Mouse (Mus musculus): ENCODE data around the gene Vps29. TPM values are rescaled to one million over a fixed set of nuclear protein-coding genes. Genes with fewer than 3 reads are reported as not detected.

Gene Vps29
- total RNA-seq, 1 experiment, result 135 TPM

GRCm38 (mm10) chr5:122390006-122390405 is 35.8 kb downstream of the Vps29 start:
- no peak for TF ChIP-seq MAFK (IDR thresholded peaks at IDR 0.05; ENCODE audit: insufficient read depth, low read depth, low read length)
- no peak for TF ChIP-seq HCFC1 (IDR thresholded peaks at IDR 0.05; ENCODE audit: borderline replicate concordance, insufficient read depth, low read length)
- no peak for TF ChIP-seq CHD2 (IDR thresholded peaks at IDR 0.05; ENCODE audit: low read depth, low read length)
- TF ChIP-seq ZNF384 (IDR thresholded peaks at IDR 0.05; ENCODE audit: low read depth, low read length), result no peak
- no peak for TF ChIP-seq ZC3H11A (IDR thresholded peaks at IDR 0.05; ENCODE audit: borderline replicate concordance, low read depth, low read length)
- in situ Hi-C loops (cut with MboI; ENCODE audit: low sequenced_read_pairs in 2 of 2, unreplicated experiment in 2 of 2), result no loop called here
- Histone ChIP-seq H3K4me1 (ENCODE audit: control insufficient read depth in 2 of 2, insufficient read depth in 2 of 2, low read length in 2 of 2, poor library complexity in 1 of 2) (peaks cover 1 to 4% of the 10 kb centered on the region in 2 experiments; a peak in 1 of 4 replicates), H3K36me3 (ENCODE audit: control insufficient read depth, insufficient read depth, low read length, poor library complexity, severe bottlenecking) (peaks cover 6% of the 10 kb centered on the region), H3K9ac (ENCODE audit: insufficient read depth, low read depth, low read length, poor library complexity, severe bottlenecking) (no peak overlapping the region), H3K9me3 (ENCODE audit: control insufficient read depth, insufficient read depth, low read depth, low read length) (no peaks in the 10 kb centered on the region), H3K4me3 (ENCODE audit: insufficient read depth in 1 of 2, low read depth in 1 of 2, low read length in 2 of 2, poor library complexity in 1 of 2, severe bottlenecking in 1 of 2) (no peak overlapping the region), H3K27ac (ENCODE audit: insufficient read depth, low read depth, low read length, poor library complexity, severe bottlenecking) (no peak overlapping the region)
- no peak for DNase-seq (ENCODE audit: low read depth, low spot score)

DNA sequence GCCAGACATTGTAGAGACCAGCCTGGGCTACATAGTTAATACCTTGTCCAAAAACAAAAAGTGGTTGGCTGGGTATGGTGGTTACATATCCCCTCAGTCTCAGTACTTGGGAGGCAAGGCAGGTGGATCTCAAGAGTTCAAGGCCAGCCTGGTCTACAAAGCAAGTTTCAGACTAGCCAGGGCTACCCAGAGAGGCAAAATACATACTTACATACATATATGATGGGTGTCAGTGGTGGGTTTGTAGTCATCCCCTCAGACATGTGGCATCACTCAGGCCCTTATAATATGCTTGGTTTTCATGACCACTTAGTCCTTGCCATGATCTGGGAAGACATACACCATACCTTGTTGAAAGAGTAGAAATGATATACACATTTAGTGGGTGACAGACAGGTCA is 36.5 kb downstream of the Vps29 start:
- Histone ChIP-seq H3K27ac (ENCODE audit: insufficient read depth, low read depth, low read length, poor library complexity, severe bottlenecking) (no peak overlapping the region), H3K9ac (ENCODE audit: insufficient read depth, low read depth, low read length, poor library complexity, severe bottlenecking) (no peak overlapping the region), H3K36me3 (ENCODE audit: control insufficient read depth, insufficient read depth, low read length, poor library complexity, severe bottlenecking) (peaks cover 6% of the 10 kb centered on the region), H3K4me1 (ENCODE audit: control insufficient read depth in 2 of 2, insufficient read depth in 2 of 2, low read length in 2 of 2, poor library complexity in 1 of 2) (peaks cover 1 to 4% of the 10 kb centered on the region in 2 experiments; a peak in 1 of 4 replicates), H3K4me3 (ENCODE audit: insufficient read depth in 1 of 2, low read depth in 1 of 2, low read length in 2 of 2, poor library complexity in 1 of 2, severe bottlenecking in 1 of 2) (no peak overlapping the region), H3K9me3 (ENCODE audit: control insufficient read depth, insufficient read depth, low read depth, low read length) (no peaks in the 10 kb centered on the region)
- in situ Hi-C loops (cut with MboI; ENCODE audit: low sequenced_read_pairs in 2 of 2, unreplicated experiment in 2 of 2), result no loop called here
- TF ChIP-seq CHD2 (IDR thresholded peaks at IDR 0.05; ENCODE audit: low read depth, low read length), result no peak
- no peak for TF ChIP-seq ZNF384 (IDR thresholded peaks at IDR 0.05; ENCODE audit: low read depth, low read length)
- no peak for TF ChIP-seq HCFC1 (IDR thresholded peaks at IDR 0.05; ENCODE audit: borderline replicate concordance, insufficient read depth, low read length)
- no peak for TF ChIP-seq ZC3H11A (IDR thresholded peaks at IDR 0.05; ENCODE audit: borderline replicate concordance, low read depth, low read length)
- TF ChIP-seq MAFK (IDR thresholded peaks at IDR 0.05; ENCODE audit: insufficient read depth, low read depth, low read length), result no peak
- no peak for DNase-seq (ENCODE audit: low read depth, low spot score)

DNA sequence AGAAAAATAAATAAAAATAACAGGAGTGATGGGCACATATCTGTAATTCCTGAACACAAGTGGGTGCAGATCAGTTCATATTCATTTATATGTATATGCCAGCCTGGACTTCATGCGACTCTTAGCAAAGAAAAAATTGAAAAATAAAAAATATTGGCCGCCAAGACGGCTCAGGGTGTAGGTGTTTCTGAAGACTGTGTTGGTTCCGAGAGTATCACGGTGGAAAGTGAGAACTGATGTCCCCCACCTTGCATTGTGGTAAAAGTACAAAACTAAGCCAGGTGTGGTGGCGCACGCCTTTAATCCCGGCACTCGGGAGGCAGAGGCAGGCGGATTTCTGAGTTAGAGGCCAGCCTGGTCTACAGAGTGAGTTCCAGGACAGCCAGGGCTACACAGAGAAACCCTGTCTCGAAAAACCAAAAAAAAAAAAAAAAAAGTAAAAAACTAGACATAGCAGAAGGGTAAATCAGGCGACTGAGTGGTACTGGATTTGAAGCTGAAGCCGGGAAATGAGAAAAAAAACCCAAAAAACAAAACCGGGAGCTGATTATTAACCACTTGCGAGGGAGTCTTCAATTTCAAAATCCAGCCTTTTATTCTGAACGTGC is 37.1 kb downstream of the Vps29 start:
- TF ChIP-seq HCFC1 (IDR thresholded peaks at IDR 0.05; ENCODE audit: borderline replicate concordance, insufficient read depth, low read length), result no peak
- peak; percentile 71 for TF ChIP-seq ZNF384 (IDR thresholded peaks at IDR 0.05; ENCODE audit: low read depth, low read length)
- H3K9ac ChIP-seq (ENCODE audit: insufficient read depth, low read depth, low read length, poor library complexity, severe bottlenecking), result no peak overlapping the region
- peaks cover 1 to 4% of the 10 kb centered on the region in 2 experiments; a peak in 1 of 4 replicates for H3K4me1 ChIP-seq (ENCODE audit: control insufficient read depth in 2 of 2, insufficient read depth in 2 of 2, low read length in 2 of 2, poor library complexity in 1 of 2)
- H3K9me3 ChIP-seq (ENCODE audit: control insufficient read depth, insufficient read depth, low read depth, low read length), result no peaks in the 10 kb centered on the region
- in situ Hi-C loops (cut with MboI; ENCODE audit: low sequenced_read_pairs in 2 of 2, unreplicated experiment in 2 of 2), result no loop called here
- DNase-seq (ENCODE audit: low read depth, low spot score), result no peak
- peaks cover 6% of the 10 kb centered on the region for H3K36me3 ChIP-seq (ENCODE audit: control insufficient read depth, insufficient read depth, low read length, poor library complexity, severe bottlenecking)
- H3K4me3 ChIP-seq (ENCODE audit: insufficient read depth in 1 of 2, low read depth in 1 of 2, low read length in 2 of 2, poor library complexity in 1 of 2, severe bottlenecking in 1 of 2), result peak overlapping the region in 1 of 2 experiments; percentile 98; a peak in 1 of 4 replicates
- no peak overlapping the region for H3K27ac ChIP-seq (ENCODE audit: insufficient read depth, low read depth, low read length, poor library complexity, severe bottlenecking)

DNA sequence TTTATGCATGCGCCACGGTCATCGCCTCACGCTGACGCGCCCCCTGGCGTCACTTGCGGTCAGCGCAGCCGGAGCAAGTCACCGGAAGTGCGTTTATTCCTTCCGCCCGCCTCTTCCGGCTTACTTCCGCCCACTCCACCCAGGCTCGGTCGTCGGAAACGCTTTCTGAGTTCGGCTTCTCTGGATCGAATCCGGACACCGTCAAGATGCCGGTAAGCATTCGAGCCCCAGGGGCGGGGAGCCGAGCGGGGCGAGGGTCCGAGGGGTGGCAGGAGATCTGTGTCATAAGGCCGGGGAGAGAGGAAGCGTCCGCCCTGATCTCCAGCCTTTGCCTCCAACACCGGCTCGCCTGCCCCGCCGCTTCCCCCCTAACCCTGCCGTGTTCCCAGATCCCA is 37.6 kb downstream of the Vps29 start, which contains the start of gene Arpc3:
Gene Arpc3 (plus strand): TSS at position 93 of the 395 bp plus-strand sequence.
- Histone ChIP-seq H3K4me1 (ENCODE audit: control insufficient read depth in 2 of 2, insufficient read depth in 2 of 2, low read length in 2 of 2, poor library complexity in 1 of 2) (peaks cover 1 to 4% of the 10 kb centered on the region in 2 experiments; a peak in 1 of 4 replicates), H3K4me3 (ENCODE audit: insufficient read depth in 1 of 2, low read depth in 1 of 2, low read length in 2 of 2, poor library complexity in 1 of 2, severe bottlenecking in 1 of 2) (peak within 1 kb of the TSS; percentile 81 to 98), H3K9me3 (ENCODE audit: control insufficient read depth, insufficient read depth, low read depth, low read length) (no peaks in the 10 kb centered on the region), H3K27ac (ENCODE audit: insufficient read depth, low read depth, low read length, poor library complexity, severe bottlenecking) (no peak within 1 kb of the TSS), H3K9ac (ENCODE audit: insufficient read depth, low read depth, low read length, poor library complexity, severe bottlenecking) (peak within 1 kb of the TSS; percentile 93), H3K36me3 (ENCODE audit: control insufficient read depth, insufficient read depth, low read length, poor library complexity, severe bottlenecking) (peaks cover 6% of the 10 kb centered on the region)
- peak; percentile 76 for DNase-seq (ENCODE audit: low read depth, low spot score)
- TF ChIP-seq MAFK (IDR thresholded peaks at IDR 0.05; ENCODE audit: insufficient read depth, low read depth, low read length) (0 out of 2 replicates have a peak, but pooled peaks have one; percentile 5), ZC3H11A (IDR thresholded peaks at IDR 0.05; ENCODE audit: borderline replicate concordance, low read depth, low read length) (no peak)
- in situ Hi-C loops (cut with MboI; ENCODE audit: low sequenced_read_pairs in 2 of 2, unreplicated experiment in 2 of 2), result no loop called here

Data from ES-E14 (cell line).